In the genomic region with DNA sequence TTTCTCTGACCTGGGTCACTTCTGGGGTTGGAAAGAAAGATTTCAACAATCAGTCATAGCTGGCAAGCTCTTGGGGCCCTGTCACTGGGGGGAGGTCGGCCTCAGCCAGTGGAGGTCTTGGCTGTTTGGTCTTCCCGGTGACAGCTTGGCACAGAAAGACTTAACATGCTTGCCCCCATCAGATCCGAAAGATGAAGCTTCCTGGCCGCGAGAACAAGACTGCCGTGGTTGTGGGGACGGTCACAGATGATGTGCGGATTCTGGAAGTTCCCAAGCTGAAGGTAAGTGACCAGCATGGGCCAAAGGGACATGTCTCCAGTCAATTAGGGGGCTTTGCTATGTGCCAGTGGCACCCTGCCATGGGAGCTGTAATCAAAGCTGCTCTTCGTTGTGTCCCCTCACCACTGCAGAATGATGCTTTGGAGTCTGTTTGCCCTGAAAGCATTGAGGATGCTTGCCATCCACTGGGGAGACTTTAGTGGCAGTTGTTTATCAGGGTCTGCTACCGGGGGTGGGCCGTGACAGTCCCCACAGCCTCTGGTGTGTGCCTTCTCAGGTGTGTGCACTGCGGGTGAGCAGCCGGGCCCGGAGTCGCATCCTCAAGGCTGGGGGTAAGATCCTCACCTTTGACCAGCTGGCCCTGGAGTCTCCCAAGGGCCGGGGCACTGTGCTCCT, we compare ENCODE assay signal across 9 mouse cellular contexts. TPM values are rescaled to one million over a fixed set of nuclear protein-coding genes. Genes with fewer than 3 reads are reported as not detected.
A peak's percentile ranks its signal among the peaks of the same experiment; 100 is the strongest.
DNase-seq lines count a peak whose midpoint lies in the region; ATAC-seq and TF ChIP-seq lines count a peak whose summit lies in the region.
"Had no signal": no experiment of that assay in that cellular context is flagged by ENCODE, and none has a peak within 500 bp of the region (broad histone marks: within the 10 kb centered on the region; RNA-seq: fewer than 3 reads in every experiment).

No protein-coding gene starts in this region.

- no peaks in the 10 kb centered on the region for H3K27me3 ChIP-seq in lung, embryonic 14.5 days (ENCODE audit: insufficient read depth, low read length)
- H3K27me3 ChIP-seq in embryonic facial prominence, embryonic 12.5 days = no peaks in the 10 kb centered on the region
- no peaks in the 10 kb centered on the region for H3K27me3 ChIP-seq in hindbrain, embryonic 14.5 days (ENCODE audit: control insufficient read depth, insufficient read depth, low read length)
- H3K27me3 ChIP-seq in midbrain, embryonic 16.5 days (ENCODE audit: control insufficient read depth, insufficient read depth, low read depth, low read length) = no peaks in the 10 kb centered on the region
- no peaks in the 10 kb centered on the region for H3K27me3 ChIP-seq in thymus, adult 2 months (ENCODE audit: control insufficient read depth, insufficient read depth, low read length)

- no peak for TF ChIP-seq POLR2A in thymus, adult 2 months (IDR thresholded peaks at IDR 0.05; ENCODE audit: control insufficient read depth, extremely low read depth, insufficient read depth, low read length, poor library complexity)

- peak overlapping the region; percentile 98 for H3K4me3 ChIP-seq in lung, embryonic 14.5 days (ENCODE audit: low read depth, low read length)
- H3K4me3 ChIP-seq in embryonic facial prominence, embryonic 12.5 days = peak overlapping the region; percentile 13; the same call in 1 of the 2 replicates
- H3K4me3 ChIP-seq in hindbrain, embryonic 14.5 days (replicated peaks; ENCODE audit: low read length) = no peak overlapping the region
- H3K4me3 ChIP-seq in midbrain, embryonic 16.5 days (ENCODE audit: low read depth, low read length) = no peak overlapping the region
- no peak overlapping the region for H3K4me3 ChIP-seq in thymus, adult 2 months (ENCODE audit: control insufficient read depth, insufficient read depth, low read length)

- H3K27ac ChIP-seq in lung, embryonic 14.5 days (ENCODE audit: low read depth) = no peak overlapping the region
- H3K27ac ChIP-seq in embryonic facial prominence, embryonic 12.5 days = no peak overlapping the region
- no peak overlapping the region for H3K27ac ChIP-seq in hindbrain, embryonic 14.5 days
- H3K27ac ChIP-seq in midbrain, embryonic 16.5 days (ENCODE audit: low read length) = no peak overlapping the region
- H3K27ac ChIP-seq in thymus, adult 2 months (ENCODE audit: control insufficient read depth, insufficient read depth, low read length) = no peak overlapping the region

- H3K4me2 ChIP-seq in lung, embryonic 14.5 days = peak overlapping the region; percentile 99
- peak overlapping the region; percentile 95 for H3K4me2 ChIP-seq in embryonic facial prominence, embryonic 12.5 days (replicated peaks)
- H3K4me2 ChIP-seq in hindbrain, embryonic 14.5 days (replicated peaks) = peak overlapping the region; percentile 91; the same call in 1 of the 2 replicates
- no peak overlapping the region for H3K4me2 ChIP-seq in midbrain, embryonic 16.5 days (ENCODE audit: low read length)

- H3K4me1 ChIP-seq in lung, embryonic 14.5 days (ENCODE audit: insufficient read depth) = peaks cover 13% of the 10 kb centered on the region; the same call in 1 of the 2 replicates
- peaks cover 37% of the 10 kb centered on the region for H3K4me1 ChIP-seq in embryonic facial prominence, embryonic 12.5 days
- H3K4me1 ChIP-seq in hindbrain, embryonic 14.5 days (replicated peaks; ENCODE audit: control insufficient read depth, insufficient read depth, low read length) = peaks cover 31% of the 10 kb centered on the region
- peaks cover 35% of the 10 kb centered on the region for H3K4me1 ChIP-seq in midbrain, embryonic 16.5 days (ENCODE audit: control insufficient read depth, insufficient read depth, low read length)
- H3K4me1 ChIP-seq in thymus, adult 2 months (replicated peaks; ENCODE audit: control insufficient read depth, insufficient read depth, low read length) = peaks cover 28% of the 10 kb centered on the region

- no peak for TF ChIP-seq CTCF in lung, embryonic 14.5 days (IDR thresholded peaks at IDR 0.05; ENCODE audit: low read depth)
- TF ChIP-seq CTCF in thymus, adult 2 months (IDR thresholded peaks at IDR 0.05; ENCODE audit: borderline replicate concordance, control insufficient read depth, extremely low read depth, insufficient read depth, low read length, poor library complexity) = no peak

- ATAC-seq in lung, embryonic 14.5 days (ENCODE audit: insufficient read depth) = no peak
- ATAC-seq in embryonic facial prominence, embryonic 12.5 days (ENCODE audit: insufficient number of reproducible peaks, insufficient read depth, low FRiP score, low TSS enrichment) = no peak
- ATAC-seq in hindbrain, embryonic 14.5 days (ENCODE audit: low FRiP score) = no peak
- no peak for ATAC-seq in midbrain, embryonic 16.5 days

- peak overlapping the region; percentile 99 for H3K9ac ChIP-seq in lung, embryonic 14.5 days
- peak overlapping the region; percentile 96; the same call in 1 of the 2 replicates for H3K9ac ChIP-seq in embryonic facial prominence, embryonic 12.5 days
- peak overlapping the region; percentile 88; the same call in 1 of the 2 replicates for H3K9ac ChIP-seq in hindbrain, embryonic 14.5 days
- H3K9ac ChIP-seq in midbrain, embryonic 16.5 days (ENCODE audit: low read depth, low read length) = 0 out of 2 replicates have a peak overlapping the region, but pooled peaks have one; percentile 30

- H3K9me3 ChIP-seq in lung, embryonic 14.5 days (ENCODE audit: low read depth, low read length) = no peaks in the 10 kb centered on the region
- no peaks in the 10 kb centered on the region for H3K9me3 ChIP-seq in embryonic facial prominence, embryonic 12.5 days
- no peaks in the 10 kb centered on the region for H3K9me3 ChIP-seq in hindbrain, embryonic 14.5 days (ENCODE audit: control insufficient read depth, low read length)
- no peaks in the 10 kb centered on the region for H3K9me3 ChIP-seq in midbrain, embryonic 16.5 days (replicated peaks; ENCODE audit: control insufficient read depth, low read length, poor library complexity, severe bottlenecking)

- 85% methylated on average over 15 of the region's 16 CpGs for WGBS in lung, embryonic 14.5 days
- WGBS in embryonic facial prominence, embryonic 12.5 days = 89% methylated on average over 16 of the region's 16 CpGs
- 91% methylated on average over 15 of the region's 16 CpGs for WGBS in hindbrain, embryonic 14.5 days
- WGBS in midbrain, embryonic 16.5 days = 91% methylated on average over 15 of the region's 16 CpGs
- 94% methylated on average over 16 of the region's 16 CpGs for WGBS in thymus, adult 2 months

- peaks cover 63% of the 10 kb centered on the region for H3K36me3 ChIP-seq in lung, embryonic 14.5 days (ENCODE audit: insufficient read depth)
- peaks cover 56% of the 10 kb centered on the region for H3K36me3 ChIP-seq in embryonic facial prominence, embryonic 12.5 days
- peaks cover 58% of the 10 kb centered on the region for H3K36me3 ChIP-seq in hindbrain, embryonic 14.5 days (replicated peaks; ENCODE audit: control insufficient read depth, insufficient read depth)
- H3K36me3 ChIP-seq in midbrain, embryonic 16.5 days (ENCODE audit: control insufficient read depth, insufficient read depth, low read length) = peaks cover 24% of the 10 kb centered on the region
- H3K36me3 ChIP-seq in thymus, adult 2 months (ENCODE audit: control insufficient read depth, insufficient read depth, low read length) = peaks cover 19% of the 10 kb centered on the region

- DNase-seq in lung, embryonic 14.5 days = no peak
- no peak for DNase-seq in lung, postnatal 36 days
- no peak for DNase-seq in hindbrain, embryonic 14.5 days (ENCODE audit: low spot score)
- DNase-seq in thymus, adult 2 months = no peak
- no peak for DNase-seq in frontal cortex, postnatal 25 days (ENCODE audit: low spot score in 2 of 2)
- DNase-seq: adrenal gland, postnatal 14 days; kidney, postnatal 25 days had no signal

RNA-seq across cellular contexts. Expression of a gene that starts 1.1 kb away (rescaled TPM):
- polyA plus RNA-seq in lung, embryonic 14.5 days (2014; fragmentation: Nextera tagmentation; extraction: Ambion mirVana) = 0.92 and 1.1 TPM in 2 replicates
- polyA plus RNA-seq in embryonic facial prominence, embryonic 12.5 days (2016; fragmentation: Nextera tagmentation; extraction: Ambion mirVana) = 1.3 TPM in 2 replicates
- polyA plus RNA-seq in hindbrain, embryonic 14.5 days (2014; fragmentation: Nextera tagmentation; extraction: Ambion mirVana) = 0.17 TPM in 1 of 2 replicates, not detected in the other
- polyA plus RNA-seq in midbrain, embryonic 16.5 days (2015; fragmentation: Nextera tagmentation; extraction: Ambion mirVana) = 0.48 and 0.62 TPM in 2 replicates
- 1.5 and 1.7 TPM in 2 replicates for polyA plus RNA-seq in thymus, adult 2 months (2012; rRNA removed)

RNA-seq across cellular contexts. Expression of a gene that starts 2.1 kb away (rescaled TPM):
- 21.9 and 23.8 TPM in 2 replicates for polyA plus RNA-seq in lung, embryonic 14.5 days (2014; fragmentation: Nextera tagmentation; extraction: Ambion mirVana)
- 34.7 and 35.3 TPM in 2 replicates for polyA plus RNA-seq in embryonic facial prominence, embryonic 12.5 days (2016; fragmentation: Nextera tagmentation; extraction: Ambion mirVana)
- polyA plus RNA-seq in hindbrain, embryonic 14.5 days (2014; fragmentation: Nextera tagmentation; extraction: Ambion mirVana) = 16.7 and 20.0 TPM in 2 replicates
- polyA plus RNA-seq in midbrain, embryonic 16.5 days (2015; fragmentation: Nextera tagmentation; extraction: Ambion mirVana) = 21.9 and 23.0 TPM in 2 replicates
- 87.4 and 88.1 TPM in 2 replicates for polyA plus RNA-seq in thymus, adult 2 months (2012; rRNA removed)

RNA-seq across cellular contexts. Expression of a gene that starts 4.6 kb away (rescaled TPM):
- polyA plus RNA-seq in lung, embryonic 14.5 days (2014; fragmentation: Nextera tagmentation; extraction: Ambion mirVana) = 1,245 and 1,303 TPM in 2 replicates
- 926 and 973 TPM in 2 replicates for polyA plus RNA-seq in embryonic facial prominence, embryonic 12.5 days (2016; fragmentation: Nextera tagmentation; extraction: Ambion mirVana)
- 578 and 674 TPM in 2 replicates for polyA plus RNA-seq in hindbrain, embryonic 14.5 days (2014; fragmentation: Nextera tagmentation; extraction: Ambion mirVana)
- polyA plus RNA-seq in midbrain, embryonic 16.5 days (2015; fragmentation: Nextera tagmentation; extraction: Ambion mirVana) = 475 and 495 TPM in 2 replicates
- 2,384 and 2,707 TPM in 2 replicates for polyA plus RNA-seq in thymus, adult 2 months (2012; rRNA removed)

RNA-seq across cellular contexts. Expression of a gene that starts 5.7 kb away (rescaled TPM):
- not detected in 2 replicates for polyA plus RNA-seq in lung, embryonic 14.5 days (2014; fragmentation: Nextera tagmentation; extraction: Ambion mirVana)
- polyA plus RNA-seq in embryonic facial prominence, embryonic 12.5 days (2016; fragmentation: Nextera tagmentation; extraction: Ambion mirVana) = not detected in 2 replicates
- polyA plus RNA-seq in hindbrain, embryonic 14.5 days (2014; fragmentation: Nextera tagmentation; extraction: Ambion mirVana) = not detected in 2 replicates
- not detected in 2 replicates for polyA plus RNA-seq in midbrain, embryonic 16.5 days (2015; fragmentation: Nextera tagmentation; extraction: Ambion mirVana)
- polyA plus RNA-seq in thymus, adult 2 months (2012; rRNA removed) = not detected in 2 replicates

RNA-seq across cellular contexts. Expression of a gene that starts 15.0 kb away (rescaled TPM):
- 2.1 TPM in 2 replicates for polyA plus RNA-seq in lung, embryonic 14.5 days (2014; fragmentation: Nextera tagmentation; extraction: Ambion mirVana)
- 6.9 and 11.5 TPM in 2 replicates for polyA plus RNA-seq in embryonic facial prominence, embryonic 12.5 days (2016; fragmentation: Nextera tagmentation; extraction: Ambion mirVana)
- polyA plus RNA-seq in hindbrain, embryonic 14.5 days (2014; fragmentation: Nextera tagmentation; extraction: Ambion mirVana) = 3.5 and 3.9 TPM in 2 replicates
- polyA plus RNA-seq in midbrain, embryonic 16.5 days (2015; fragmentation: Nextera tagmentation; extraction: Ambion mirVana) = 2.3 and 3.4 TPM in 2 replicates
- 28.2 and 31.3 TPM in 2 replicates for polyA plus RNA-seq in thymus, adult 2 months (2012; rRNA removed)

Comparison
In these comparisons a context has a peak if more than half of its experiments do, and no peak if none do; other contexts are left out.
1. H3K4me3 ChIP-seq: peak in lung, embryonic 14.5 days (single experiment) and embryonic facial prominence, embryonic 12.5 days (single experiment); none in hindbrain, embryonic 14.5 days (single experiment), midbrain, embryonic 16.5 days (single experiment) and thymus, adult 2 months (single experiment).
2. H3K9ac ChIP-seq: peak in every context shown above with its lines; median percentile 99 in lung, embryonic 14.5 days; 96 in embryonic facial prominence, embryonic 12.5 days; 88 in hindbrain, embryonic 14.5 days; 30 in midbrain, embryonic 16.5 days.